Mouse (Mus musculus) forebrain, embryonic 10.5 days (tissue): ENCODE measurements around the gene Mrvi1. TPM values are rescaled to one million over a fixed set of nuclear protein-coding genes. Genes with fewer than 3 reads are reported as not detected.

Experiments used
- DNase-seq: peaks from one replicate; pipeline ENCODE4 v3.0.0-alpha.2; 2017; ENCODE audit warnings: low spot score; ENCODE audit errors: extremely low spot score
- H3K27ac ChIP-seq: fragments of 300-500 bp; sonication (generic); 2 replicates; pipeline ENCODE4 v1.5.1; 2016; ENCODE audit warnings: mild to moderate bottlenecking
- H3K27me3 ChIP-seq: fragments of 300-500 bp; sonication (generic); 2 replicates; pipeline ENCODE4 v1.6.1; 2016; ENCODE audit warnings: mild to moderate bottlenecking; ENCODE audit not compliant: poor library complexity, severe bottlenecking
- H3K36me3 ChIP-seq: fragments of 300-500 bp; sonication (generic); replicated peaks from 2 replicates; pipeline ENCODE4 v1.6.1; 2016; ENCODE audit warnings: mild to moderate bottlenecking, moderate library complexity
- H3K4me1 ChIP-seq: fragments of 300-500 bp; sonication (generic); 2 replicates; pipeline ENCODE4 v1.6.1; 2016
- H3K4me3 ChIP-seq: fragments of 300-500 bp; sonication (generic); 2 replicates; pipeline ENCODE4 v1.5.1; 2016; ENCODE audit warnings: mild to moderate bottlenecking, moderate library complexity
- H3K9me3 ChIP-seq: fragments of 300-500 bp; sonication (generic); 2 replicates; pipeline ENCODE4 v1.6.1; 2016; ENCODE audit warnings: mild to moderate bottlenecking, moderate library complexity
- WGBS: fragments of 180-500 bp; shearing (Covaris S2); methylation state at CpG from one replicate; pipeline ENCODE4 v1.1.7; 2016; 5-methylcytosine and 5-hydroxymethylcytosine counted together
- polyA plus RNA-seq: library from polyadenylated mRNA; unstranded; fragments of >200 nt; fragmentation: Nextera tagmentation; extraction: Ambion mirVana; gene quantifications from 2 replicates; pipeline ENCODE4 v1.2.1, GENCODE M21; 2016

Gene Mrvi1
- polyA plus RNA-seq, 1 experiment from 2014 or later: 1.2 TPM

- 86% methylated on average over 4 of the region's 4 CpGs for WGBS
- no peak overlapping the region for H3K27ac ChIP-seq
- DNase-seq: no peak
- peaks cover 53% of the 10 kb centered on the region for H3K36me3 ChIP-seq
- no peak overlapping the region for H3K4me3 ChIP-seq
- no peaks in the 10 kb centered on the region for H3K9me3 ChIP-seq
- no peaks in the 10 kb centered on the region for H3K4me1 ChIP-seq
- H3K27me3 ChIP-seq: no peaks in the 10 kb centered on the region
Observed at GRCm38 (mm10) chr7:110823593-110823992, 158.7 kb downstream of the Mrvi1 start.

- H3K27ac ChIP-seq: no peak overlapping the region
- H3K36me3 ChIP-seq: peaks cover 52% of the 10 kb centered on the region
- 85% methylated on average over 8 of the region's 8 CpGs for WGBS
- H3K4me1 ChIP-seq: no peaks in the 10 kb centered on the region
- no peaks in the 10 kb centered on the region for H3K27me3 ChIP-seq
- no peaks in the 10 kb centered on the region for H3K9me3 ChIP-seq
- DNase-seq: no peak
- H3K4me3 ChIP-seq: no peak overlapping the region
Observed at GRCm38 (mm10) chr7:110823076-110823475, 159.2 kb downstream of the Mrvi1 start.

GRCm38 (mm10) chr7:110822055-110822454 is 160.2 kb downstream of the Mrvi1 start:
- Histone ChIP-seq H3K36me3 (peaks cover 47% of the 10 kb centered on the region), H3K4me1 (no peaks in the 10 kb centered on the region), H3K9me3 (no peaks in the 10 kb centered on the region), H3K27ac (no peak overlapping the region), H3K4me3 (no peak overlapping the region), H3K27me3 (no peaks in the 10 kb centered on the region)
- WGBS: 88% methylated on average over 4 of the region's 4 CpGs
- no peak for DNase-seq

GRCm38 (mm10) chr7:110821653-110822052 is 160.6 kb downstream of the Mrvi1 start:
- Histone ChIP-seq H3K27me3 (no peaks in the 10 kb centered on the region), H3K36me3 (peaks cover 44% of the 10 kb centered on the region), H3K9me3 (no peaks in the 10 kb centered on the region), H3K4me1 (no peaks in the 10 kb centered on the region), H3K4me3 (no peak overlapping the region), H3K27ac (no peak overlapping the region)
- 93% methylated on average over 3 of the region's 3 CpGs for WGBS
- DNase-seq: no peak

GRCm38 (mm10) chr7:110821068-110821467 is 161.2 kb downstream of the Mrvi1 start:
- 67% methylated on average over 5 of the region's 5 CpGs for WGBS
- DNase-seq: no peak
- no peak overlapping the region for H3K4me3 ChIP-seq

GRCm38 (mm10) chr7:110818787-110819350 is 163.4 kb downstream of the Mrvi1 start:
- Histone ChIP-seq H3K27ac (no peak overlapping the region), H3K4me1 (no peaks in the 10 kb centered on the region), H3K9me3 (no peaks in the 10 kb centered on the region), H3K36me3 (peaks cover 25% of the 10 kb centered on the region), H3K4me3 (no peak overlapping the region), H3K27me3 (no peaks in the 10 kb centered on the region)
- no peak for DNase-seq
- 88% methylated on average over 11 of the region's 11 CpGs for WGBS

More at GRCm38 (mm10) chr7:110821068-110821467, 161.2 kb downstream of the Mrvi1 start:
- Histone ChIP-seq H3K4me1 (no peaks in the 10 kb centered on the region), H3K9me3 (no peaks in the 10 kb centered on the region), H3K27ac (no peak overlapping the region), H3K36me3 (peaks cover 40% of the 10 kb centered on the region), H3K27me3 (no peaks in the 10 kb centered on the region)

Other genes with a start within 250 kb of the Mrvi1 start
- 1.2 and 1.5 TPM in 2 replicates for gene Ampd3, start 214.3 kb downstream of the Mrvi1 start, polyA plus RNA-seq
- gene Rnf141, start 138.0 kb downstream of the Mrvi1 start, polyA plus RNA-seq: 25.0 and 26.3 TPM in 2 replicates
- gene Lyve1, start 119.2 kb downstream of the Mrvi1 start, polyA plus RNA-seq: 0.20 and 0.51 TPM in 2 replicates
- gene Ctr9, start 46.5 kb upstream of the Mrvi1 start, polyA plus RNA-seq: 76.3 and 82.6 TPM in 2 replicates
- 1,431 and 1,439 TPM in 2 replicates for gene Eif4g2, start 100.6 kb upstream of the Mrvi1 start, polyA plus RNA-seq